20 mouse cellular contexts compared by ENCODE assay signal in genomic region chr11:45886596-45886995, GRCm38 (mm10). TPM values are rescaled to one million over a fixed set of nuclear protein-coding genes. Genes with fewer than 3 reads are reported as not detected.
DNase-seq lines count a peak whose midpoint lies in the region; ATAC-seq and TF ChIP-seq lines count a peak whose summit lies in the region.
"Had no signal": no experiment of that assay in that cellular context is flagged by ENCODE, and none has a peak within 500 bp of the region (broad histone marks: within the 10 kb centered on the region; RNA-seq: fewer than 3 reads in every experiment).

No protein-coding gene starts in this region.

- H3K4me2 ChIP-seq in forebrain, embryonic 11.5 days (ENCODE audit: low read depth, low read length, severe bottlenecking), result no peak overlapping the region
- H3K4me2 ChIP-seq in hindbrain, embryonic 15.5 days, result no peak overlapping the region
- no peak overlapping the region for H3K4me2 ChIP-seq in midbrain, postnatal 0 days (ENCODE audit: low read depth, low read length, poor library complexity, severe bottlenecking)
- H3K4me2 ChIP-seq: embryonic facial prominence, embryonic 13.5 days; neural tube, embryonic 12.5 days had no signal

- no peaks in the 10 kb centered on the region for H3K27me3 ChIP-seq in forebrain, embryonic 11.5 days (ENCODE audit: control insufficient read depth, insufficient read depth, low read length)
- H3K27me3 ChIP-seq in hindbrain, embryonic 15.5 days, result no peaks in the 10 kb centered on the region
- H3K27me3 ChIP-seq in midbrain, postnatal 0 days (ENCODE audit: insufficient read depth, low read length), result no peaks in the 10 kb centered on the region
- H3K27me3 ChIP-seq: embryonic facial prominence, embryonic 13.5 days; neural tube, embryonic 12.5 days had no signal

- no peaks in the 10 kb centered on the region for H3K9me3 ChIP-seq in forebrain, embryonic 11.5 days (ENCODE audit: control insufficient read depth, low read length)
- H3K9me3 ChIP-seq in hindbrain, embryonic 15.5 days, result no peaks in the 10 kb centered on the region
- H3K9me3 ChIP-seq in midbrain, postnatal 0 days (ENCODE audit: low read length), result no peaks in the 10 kb centered on the region
- H3K9me3 ChIP-seq: embryonic facial prominence, embryonic 13.5 days; heart, embryonic 10.5 days; neural tube, embryonic 12.5 days had no signal

- ATAC-seq in forebrain, embryonic 11.5 days (replicated peaks; ENCODE audit: low FRiP score), result peak; percentile 74
- peak; percentile 63 for ATAC-seq in hindbrain, embryonic 15.5 days (ENCODE audit: low FRiP score, low read depth)
- ATAC-seq in midbrain, postnatal 0 days (ENCODE audit: low FRiP score), result peak; percentile 47; the same call in 1 of the 2 replicates
- ATAC-seq: activated CD4-positive, CD25-positive, alpha-beta regulatory T cell, adult 4 months had no signal

- peak; percentile 77 for DNase-seq in heart, adult 11 months
- DNase-seq in heart, postnatal 4 days, result no peak
- DNase-seq in forebrain, embryonic 11.5 days (ENCODE audit: low spot score), result no peak
- DNase-seq in midbrain, postnatal 0 days (ENCODE audit: low spot score), result peak; percentile 21
- no peak for DNase-seq in layer of hippocampus, adult 18-20 months (ENCODE audit: low spot score in 2 of 2)
- DNase-seq in adrenal gland, adult 2 months, result no peak
- no peak for DNase-seq in left cerebral cortex, adult 11 months (ENCODE audit: low spot score)
- DNase-seq: cerebellum, adult 11 months; gastrocnemius, postnatal 25 days; heart, postnatal 14 days; kidney, adult 11 months; kidney, postnatal 14 days; layer of hippocampus, adult 9-11 months; lung, postnatal 14 days had no signal

- H3K36me3 ChIP-seq in forebrain, embryonic 11.5 days (ENCODE audit: control insufficient read depth, insufficient read depth, low read length), result 0 out of 2 replicates have a peak, but pooled peaks cover 2% of the 10 kb centered on the region
- H3K36me3 ChIP-seq in hindbrain, embryonic 15.5 days, result peaks cover 27% of the 10 kb centered on the region
- H3K36me3 ChIP-seq in midbrain, postnatal 0 days (ENCODE audit: insufficient read depth, low read length), result peaks cover 34% of the 10 kb centered on the region

- 58% methylated on average over 5 of the region's 5 CpGs for WGBS in forebrain, embryonic 11.5 days
- WGBS in hindbrain, embryonic 15.5 days, result 57% methylated on average over 5 of the region's 5 CpGs
- WGBS in midbrain, postnatal 0 days, result 51% methylated on average over 5 of the region's 5 CpGs

- H3K4me3 ChIP-seq in forebrain, embryonic 11.5 days (ENCODE audit: low read depth, low read length), result no peak overlapping the region
- no peak overlapping the region for H3K4me3 ChIP-seq in hindbrain, embryonic 15.5 days
- no peak overlapping the region for H3K4me3 ChIP-seq in midbrain, postnatal 0 days (ENCODE audit: low read depth, low read length)
- H3K4me3 ChIP-seq: embryonic facial prominence, embryonic 13.5 days; heart, embryonic 10.5 days; neural tube, embryonic 12.5 days had no signal

- no peak overlapping the region for H3K27ac ChIP-seq in forebrain, embryonic 11.5 days (ENCODE audit: low read depth, low read length)
- H3K27ac ChIP-seq in hindbrain, embryonic 15.5 days (replicated peaks), result no peak overlapping the region
- H3K27ac ChIP-seq in midbrain, postnatal 0 days (ENCODE audit: low read depth, low read length), result no peak overlapping the region
- H3K27ac ChIP-seq: embryonic facial prominence, embryonic 13.5 days; heart, embryonic 10.5 days; liver, embryonic 14.5 days; neural tube, embryonic 12.5 days had no signal

- no peak for TF ChIP-seq CTCF in midbrain, postnatal 0 days (IDR thresholded peaks at IDR 0.05)

- no peaks in the 10 kb centered on the region; the same call in 1 of the 2 replicates for H3K4me1 ChIP-seq in forebrain, embryonic 11.5 days (replicated peaks; ENCODE audit: control insufficient read depth, insufficient read depth, low read length)
- H3K4me1 ChIP-seq in hindbrain, embryonic 15.5 days (replicated peaks), result peaks cover 16% of the 10 kb centered on the region
- H3K4me1 ChIP-seq in midbrain, postnatal 0 days (ENCODE audit: insufficient read depth, low read length), result no peaks in the 10 kb centered on the region

- no peak overlapping the region for H3K9ac ChIP-seq in forebrain, embryonic 11.5 days (ENCODE audit: low read length)
- no peak overlapping the region for H3K9ac ChIP-seq in hindbrain, embryonic 15.5 days
- no peak overlapping the region for H3K9ac ChIP-seq in midbrain, postnatal 0 days (replicated peaks; ENCODE audit: low read length, poor library complexity, severe bottlenecking)
- H3K9ac ChIP-seq: embryonic facial prominence, embryonic 13.5 days; liver, embryonic 14.5 days; neural tube, embryonic 12.5 days had no signal

RNA-seq across cellular contexts. Expression of gene Clint1, which starts 34.7 kb away (rescaled TPM):
- total RNA-seq in heart, postnatal 4 days (2021), result 10 to 100 TPM; 52.0 to 53.0 TPM
- 64.0 and 67.2 TPM in 2 replicates for polyA plus RNA-seq in forebrain, embryonic 11.5 days (2014; fragmentation: Nextera tagmentation; extraction: Ambion mirVana)
- polyA plus RNA-seq in hindbrain, embryonic 15.5 days (2015; fragmentation: Nextera tagmentation; extraction: Ambion mirVana), result 42.6 and 43.1 TPM in 2 replicates
- total RNA-seq in midbrain, postnatal 0 days (2014; rRNA removed), result 32.7 and 34.5 TPM in 2 replicates
- 25.4 and 27.6 TPM in 2 replicates for polyA plus RNA-seq in midbrain, postnatal 0 days (2015; fragmentation: Nextera tagmentation; extraction: Ambion mirVana)
- 10 to 100 TPM; 56.1 to 59.0 TPM for total RNA-seq in layer of hippocampus, adult 18-20 months (2021)
- total RNA-seq in adrenal gland, adult 2 months (2021), result 10 to 100 TPM; 61.2 to 99.1 TPM
- 26.1 and 41.4 TPM in 2 replicates for polyA plus RNA-seq in adrenal gland, adult 2 months (2012; rRNA removed)

RNA-seq across cellular contexts. Expression of gene Lsm11, which starts 58.1 kb away (rescaled TPM):
- 10 to 100 TPM in 1 of 2 experiments, 1 to 10 TPM in 1; 9.4 to 10.6 TPM for total RNA-seq in heart, postnatal 4 days (2021)
- 8.9 and 11.0 TPM in 2 replicates for polyA plus RNA-seq in forebrain, embryonic 11.5 days (2014; fragmentation: Nextera tagmentation; extraction: Ambion mirVana)
- 24.6 and 25.4 TPM in 2 replicates for polyA plus RNA-seq in hindbrain, embryonic 15.5 days (2015; fragmentation: Nextera tagmentation; extraction: Ambion mirVana)
- 89.2 and 106 TPM in 2 replicates for total RNA-seq in midbrain, postnatal 0 days (2014; rRNA removed)
- polyA plus RNA-seq in midbrain, postnatal 0 days (2015; fragmentation: Nextera tagmentation; extraction: Ambion mirVana), result 31.8 and 32.9 TPM in 2 replicates
- 10 to 100 TPM; 24.4 to 28.8 TPM for total RNA-seq in layer of hippocampus, adult 18-20 months (2021)
- 10 to 100 TPM in 1 of 2 experiments, 1 to 10 TPM in 1; 7.0 to 19.1 TPM for total RNA-seq in adrenal gland, adult 2 months (2021)
- polyA plus RNA-seq in adrenal gland, adult 2 months (2012; rRNA removed), result 4.8 and 6.9 TPM in 2 replicates

Comparison
In these comparisons a context has a peak if more than half of its experiments do, and no peak if none do; other contexts are left out.
1. DNase-seq: peak in heart, adult 11 months (single experiment) and midbrain, postnatal 0 days (single experiment); none in heart, postnatal 4 days (single experiment), forebrain, embryonic 11.5 days (single experiment), layer of hippocampus, adult 18-20 months (0 of 2), adrenal gland, adult 2 months (single experiment) and left cerebral cortex, adult 11 months (single experiment).
2. Peak in every context shown above with its lines, with median percentiles within 50 percentile points of each other: ATAC-seq.